Mouse (Mus musculus) heart, embryonic 14.5 days (tissue): Measurements from ENCODE around the gene Uba52. TPM values are rescaled to one million over a fixed set of nuclear protein-coding genes. Genes with fewer than 3 reads are reported as not detected.

ENCODE experiments used
- ATAC-seq: fragments of 200-750 bp; cut with Nextera tagmentation; 2 replicates; pipeline ENCODE4 v1.8.0; 2017; ENCODE audit warnings: low read depth, moderate TSS enrichment; ENCODE audit not compliant: insufficient number of reproducible peaks, insufficient read depth, low FRiP score
- H3K27ac ChIP-seq, 2 experiments: fragments of 200-500 bp in 1 of 2; fragments of 300-500 bp in 1 of 2; sonication (generic) in 1 of 2; replicated peaks in 1 of 2; 2 replicates each; pipeline ENCODE4 v1.5.1; 2012 to 2014; ENCODE audit warnings: low read depth in 2 of 2, low read length in 2 of 2, control low read depth in 1 of 2, mild to moderate bottlenecking in 1 of 2, mixed read lengths in 1 of 2; ENCODE audit not compliant: control insufficient read depth in 1 of 2, insufficient read depth in 1 of 2
- H3K27me3 ChIP-seq: fragments of 300-500 bp; sonication (generic); 2 replicates; pipeline ENCODE4 v1.6.1; 2014; ENCODE audit warnings: mild to moderate bottlenecking, low read length, control low read depth; ENCODE audit not compliant: control insufficient read depth, insufficient read depth
- H3K36me3 ChIP-seq: fragments of 300-500 bp; sonication (generic); 2 replicates; pipeline ENCODE4 v1.6.1; 2014; ENCODE audit warnings: mild to moderate bottlenecking, control low read depth, low read length, mixed read lengths; ENCODE audit not compliant: control insufficient read depth, insufficient read depth
- H3K4me1 ChIP-seq, 2 experiments: fragments of 200-500 bp in 1 of 2; fragments of 300-500 bp in 1 of 2; sonication (generic) in 1 of 2; 2 replicates each; pipeline ENCODE4 v1.6.1; 2012 to 2014; ENCODE audit warnings: low read length in 2 of 2, control low read depth in 1 of 2, mixed read lengths in 1 of 2; ENCODE audit not compliant: control insufficient read depth in 2 of 2, insufficient read depth in 2 of 2
- H3K4me2 ChIP-seq: fragments of 300-500 bp; sonication (generic); 2 replicates; pipeline ENCODE4 v1.6.1; 2014; ENCODE audit warnings: mild to moderate bottlenecking, low read length
- H3K4me3 ChIP-seq, 2 experiments: fragments of 200-500 bp in 1 of 2; fragments of 300-500 bp in 1 of 2; sonication (generic) in 1 of 2; 2 replicates each; pipeline ENCODE4 v1.5.1; 2012 to 2014; ENCODE audit warnings: low read length in 2 of 2, mild to moderate bottlenecking in 2 of 2, control low read depth in 1 of 2, low read depth in 1 of 2, moderate library complexity in 1 of 2; ENCODE audit not compliant: control insufficient read depth in 1 of 2, insufficient read depth in 1 of 2
- H3K9ac ChIP-seq: fragments of 300-500 bp; sonication (generic); 2 replicates; pipeline ENCODE4 v1.6.1; 2014; ENCODE audit warnings: mild to moderate bottlenecking, low read length
- H3K9me3 ChIP-seq: fragments of 300-500 bp; sonication (generic); 2 replicates; pipeline ENCODE4 v1.6.1; 2016; ENCODE audit warnings: low read length, control low read depth; ENCODE audit not compliant: control insufficient read depth
- WGBS: fragments of 180-500 bp; shearing (Covaris S2); extraction: QIAGEN DNeasy Blood & Tissue Kit; methylation state at CpG from one replicate; pipeline ENCODE4 v1.1.7; 2014; 5-methylcytosine and 5-hydroxymethylcytosine counted together
- polyA plus RNA-seq: library from polyadenylated mRNA; unstranded; fragments of >200 nt; fragmentation: Nextera tagmentation; extraction: Ambion mirVana; gene quantifications from 2 replicates; pipeline ENCODE4 v1.2.1, GENCODE M21; 2014

The Uba52 gene
- polyA plus RNA-seq, 1 experiment from 2014 or later = 1,040 TPM

DNA sequence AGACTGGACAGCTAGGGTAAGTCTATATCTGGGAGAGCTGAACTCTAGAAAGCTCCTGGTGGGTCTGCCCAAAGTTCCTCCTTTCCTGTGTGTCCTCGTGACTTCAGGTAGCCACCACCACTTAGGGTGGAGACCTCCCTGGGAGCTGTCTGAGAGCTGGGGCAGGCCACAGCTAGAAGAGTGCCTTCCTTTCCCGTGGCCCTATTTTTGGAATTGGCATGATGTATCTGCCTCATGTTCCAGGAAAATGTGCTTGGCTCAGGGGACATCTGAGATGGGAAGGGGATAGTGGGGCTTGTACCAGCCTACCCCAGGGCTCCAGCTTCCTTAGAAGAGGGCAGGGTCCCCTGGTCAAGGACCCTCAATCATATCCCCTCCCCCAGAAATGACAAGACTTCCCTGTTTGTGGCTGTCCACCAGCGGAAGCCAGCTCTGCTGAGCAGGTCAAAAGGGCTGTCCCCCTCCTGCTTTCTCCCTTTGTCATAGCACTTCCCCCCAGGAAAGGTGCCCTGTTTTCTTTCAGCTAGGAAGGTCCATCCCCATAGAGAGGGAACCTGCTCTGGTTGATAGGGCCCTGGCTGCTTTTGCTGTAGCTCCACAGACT, 41.1 kb upstream of the Uba52 start:
- no peak for ATAC-seq
- WGBS = 35% methylated on average over 3 of the region's 3 CpGs

DNA sequence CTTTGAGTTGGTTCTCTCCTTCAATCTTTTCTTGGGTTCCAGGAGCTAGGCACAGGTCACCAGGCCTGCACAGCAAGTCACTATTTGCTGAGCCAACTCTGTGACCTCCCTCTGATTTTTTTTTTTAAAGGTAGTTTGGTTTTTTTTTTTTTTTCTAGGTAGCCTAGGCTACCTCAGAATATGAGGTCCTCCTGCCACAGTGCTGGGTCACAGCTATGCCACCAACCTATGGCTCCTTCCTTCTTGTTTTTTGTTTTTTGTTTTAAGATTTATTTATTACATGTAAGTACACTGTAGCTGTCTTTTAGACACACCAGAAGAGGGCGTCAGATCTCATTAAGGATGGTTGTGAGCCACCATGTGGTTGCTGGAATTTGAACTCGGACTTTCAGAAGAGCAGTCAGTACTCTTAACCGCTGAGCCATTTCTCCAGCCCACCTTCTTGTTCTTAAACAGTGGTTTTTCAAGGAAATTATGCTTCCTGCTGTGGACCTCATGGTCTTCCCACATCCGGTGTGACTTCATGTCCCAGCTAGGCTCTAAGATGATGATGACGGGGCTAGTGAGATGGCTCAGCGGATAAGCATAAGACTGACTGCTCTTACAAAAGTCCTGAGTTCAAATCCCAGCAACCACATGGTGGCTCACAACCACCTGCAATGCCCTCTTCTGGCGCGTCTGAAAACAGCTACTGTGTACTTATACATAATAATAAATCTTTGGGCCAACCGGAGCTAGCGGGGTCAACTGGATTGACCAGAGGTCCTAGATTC, 39.0 kb upstream of the Uba52 start:
- peaks cover 37 to 44% of the 10 kb centered on the region in 2 experiments for H3K4me1 ChIP-seq
- no peak overlapping the region for H3K4me3 ChIP-seq
- no peaks in the 10 kb centered on the region for H3K27me3 ChIP-seq
- H3K27ac ChIP-seq = no peak overlapping the region
- WGBS = 91% methylated on average over 10 of the region's 10 CpGs
- no peaks in the 10 kb centered on the region for H3K9me3 ChIP-seq
- no peak for ATAC-seq
- H3K9ac ChIP-seq = no peak overlapping the region
- H3K36me3 ChIP-seq = no peaks in the 10 kb centered on the region
- no peak overlapping the region for H3K4me2 ChIP-seq

More for the DNA sequence above, 41.1 kb upstream of the Uba52 start:
- Histone ChIP-seq H3K9ac (peak overlapping the region; percentile 35; the same call in 1 of the 2 replicates), H3K27ac (peak overlapping the region; percentile 32 to 49; a peak in 3 of 4 replicates), H3K4me3 (no peak overlapping the region), H3K4me1 (peaks cover 37 to 44% of the 10 kb centered on the region in 2 experiments), H3K36me3 (no peaks in the 10 kb centered on the region), H3K4me2 (0 out of 2 replicates have a peak overlapping the region, but pooled peaks have one; percentile 22), H3K9me3 (no peaks in the 10 kb centered on the region), H3K27me3 (no peaks in the 10 kb centered on the region)

DNA sequence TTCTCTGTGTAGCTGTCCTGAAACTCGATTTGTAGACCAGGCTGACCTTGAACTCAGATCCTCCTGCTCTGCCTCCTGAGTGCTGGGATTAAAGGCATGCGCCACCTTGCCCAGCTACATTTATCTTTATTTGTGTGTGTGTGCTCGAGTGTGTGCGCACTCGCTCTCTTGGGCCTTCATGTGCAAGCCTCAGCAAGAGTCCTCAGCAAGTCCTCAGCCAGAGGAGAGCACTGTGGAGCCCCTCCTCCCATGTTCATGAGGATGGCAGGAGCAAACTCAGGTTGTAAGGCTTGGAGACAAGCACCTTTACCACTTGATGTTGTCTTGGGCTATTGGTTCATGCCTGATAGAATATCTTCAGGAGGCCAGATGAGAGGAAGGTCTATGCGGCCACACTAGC, 37.2 kb upstream of the Uba52 start:
- Histone ChIP-seq H3K4me1 (peaks cover 23 to 30% of the 10 kb centered on the region in 2 experiments), H3K27ac (0 out of 4 replicates have a peak overlapping the region, but pooled peaks of 1 of the 2 experiments have one; percentile 24)

DNA sequence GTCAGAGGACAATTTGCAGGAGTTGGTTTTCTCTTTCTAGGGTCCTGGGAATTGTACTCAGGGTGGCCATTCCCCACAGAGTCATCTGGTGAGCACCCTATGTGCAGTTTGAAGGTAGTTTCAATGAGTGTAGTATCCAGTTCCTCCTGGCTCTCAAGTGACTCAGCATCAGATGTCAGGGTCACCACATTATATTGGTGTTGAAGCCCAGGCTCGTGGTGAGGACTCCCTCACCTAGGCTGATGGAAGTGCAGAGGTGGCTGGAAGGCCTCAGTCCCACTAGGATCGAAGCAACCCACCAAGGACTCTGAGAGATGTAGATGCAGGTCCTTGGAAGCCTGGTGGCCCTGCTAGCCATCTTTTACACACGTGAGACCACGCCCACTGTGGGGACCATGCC, 35.8 kb upstream of the Uba52 start:
- H3K4me1 ChIP-seq = peaks cover 9 to 21% of the 10 kb centered on the region in 2 experiments
- H3K4me2 ChIP-seq = no peak overlapping the region
- no peak overlapping the region for H3K4me3 ChIP-seq
- no peaks in the 10 kb centered on the region for H3K27me3 ChIP-seq
- no peaks in the 10 kb centered on the region for H3K36me3 ChIP-seq
- ATAC-seq = no peak
- no peaks in the 10 kb centered on the region for H3K9me3 ChIP-seq
- H3K27ac ChIP-seq = no peak overlapping the region
- H3K9ac ChIP-seq = 0 out of 2 replicates have a peak overlapping the region, but pooled peaks have one; percentile 11
- 86% methylated on average over 4 of the region's 4 CpGs for WGBS

More for the DNA sequence above, 37.2 kb upstream of the Uba52 start:
- Histone ChIP-seq H3K9ac (no peak overlapping the region), H3K9me3 (no peaks in the 10 kb centered on the region), H3K4me2 (no peak overlapping the region), H3K27me3 (no peaks in the 10 kb centered on the region), H3K36me3 (no peaks in the 10 kb centered on the region), H3K4me3 (no peak overlapping the region)
- ATAC-seq = no peak
- WGBS = 80% methylated on average over 6 of the region's 6 CpGs

DNA sequence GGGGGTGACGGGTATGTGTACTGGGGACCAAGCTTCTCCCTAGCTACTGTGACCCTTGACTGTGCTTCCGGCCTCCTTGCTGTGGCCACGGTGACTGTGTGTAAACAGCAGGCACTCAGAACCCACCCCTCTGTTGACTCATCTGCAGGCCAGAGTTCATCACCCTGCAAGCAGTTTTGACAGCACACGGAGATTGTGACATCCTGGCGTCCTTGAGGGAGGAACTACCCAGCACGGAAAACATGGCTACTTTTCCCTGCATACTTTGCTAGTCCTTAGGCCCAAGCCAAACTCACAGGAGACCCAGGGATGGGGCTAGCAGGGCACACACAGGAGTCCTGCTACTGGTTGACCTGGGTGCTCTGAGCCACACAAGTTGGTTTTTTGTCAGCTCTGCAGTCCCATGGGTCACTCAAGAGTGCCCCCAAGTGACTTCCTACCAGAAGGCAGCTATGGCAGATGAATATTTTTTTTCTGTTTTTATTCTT, 33.6 kb upstream of the Uba52 start:
- Histone ChIP-seq H3K9ac (no peak overlapping the region), H3K9me3 (no peaks in the 10 kb centered on the region), H3K27ac (peak overlapping the region; percentile 8 to 28; a peak in 2 of 4 replicates), H3K4me1 (peaks cover 16 to 28% of the 10 kb centered on the region in 2 experiments), H3K27me3 (no peaks in the 10 kb centered on the region), H3K4me3 (no peak overlapping the region), H3K4me2 (no peak overlapping the region), H3K36me3 (no peaks in the 10 kb centered on the region)
- WGBS = 52% methylated on average over 6 of the region's 6 CpGs
- ATAC-seq = no peak

DNA sequence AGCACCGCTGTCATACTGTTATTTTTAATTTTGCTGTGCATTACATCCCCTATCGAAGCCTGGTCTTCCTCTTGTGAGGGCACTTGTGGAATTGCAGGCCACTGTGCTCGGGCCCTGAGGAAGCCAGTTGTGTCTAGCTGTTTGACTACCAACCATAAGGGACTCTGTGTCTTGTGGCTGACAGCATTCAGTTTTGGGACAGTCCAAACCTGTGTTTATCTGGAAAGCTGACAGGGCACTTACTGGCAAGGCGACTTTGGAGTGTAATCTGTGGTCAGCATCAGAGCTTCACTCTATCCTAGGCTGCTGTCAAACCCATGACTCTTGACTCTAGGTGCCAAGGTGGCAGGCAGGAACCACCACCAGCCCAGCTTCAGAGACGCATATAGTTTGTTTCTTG, 30.5 kb upstream of the Uba52 start:
- Histone ChIP-seq H3K27me3 (no peaks in the 10 kb centered on the region), H3K4me1 (peaks cover 15 to 29% of the 10 kb centered on the region in 2 experiments), H3K9me3 (no peaks in the 10 kb centered on the region), H3K27ac (0 out of 4 replicates have a peak overlapping the region, but pooled peaks of 1 of the 2 experiments have one; percentile 97), H3K4me3 (peak overlapping the region in 1 of 2 experiments; percentile 83; a peak in 2 of 4 replicates), H3K9ac (peak overlapping the region; percentile 96), H3K4me2 (peak overlapping the region; percentile 98), H3K36me3 (peaks cover 11% of the 10 kb centered on the region)
- WGBS = 62% methylated on average over 5 of the region's 5 CpGs
- no peak for ATAC-seq

DNA sequence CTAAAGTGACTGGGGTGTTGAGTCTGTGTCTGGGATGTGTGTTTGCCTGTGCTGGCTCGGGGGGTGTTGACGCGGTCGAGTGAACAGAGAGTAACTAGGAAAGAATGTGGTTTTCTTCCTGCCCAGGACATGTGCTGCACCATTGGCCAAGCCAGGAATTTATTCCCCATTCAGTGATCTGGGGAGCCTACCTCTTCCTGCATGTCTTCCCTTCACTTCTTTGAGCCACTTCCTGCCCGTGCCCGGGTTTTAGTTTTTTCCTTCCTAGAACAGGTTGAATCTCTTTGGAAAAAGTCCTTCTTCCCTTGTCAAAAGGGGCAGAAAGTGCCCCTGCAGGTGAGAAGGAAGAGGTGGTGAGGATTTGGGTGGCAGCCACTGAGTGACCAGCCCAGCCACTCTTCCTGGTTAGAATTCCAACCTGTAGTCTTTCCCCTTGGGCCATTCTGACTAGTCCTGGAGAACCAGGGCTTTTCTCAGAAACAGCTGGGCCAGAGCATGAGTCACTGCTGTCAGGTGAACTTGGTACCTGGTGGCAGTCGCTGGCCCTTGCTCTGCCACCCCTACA, 30.0 kb upstream of the Uba52 start:
- Histone ChIP-seq H3K4me2 (peak overlapping the region; percentile 98), H3K9me3 (no peaks in the 10 kb centered on the region), H3K27me3 (no peaks in the 10 kb centered on the region), H3K36me3 (peaks cover 16% of the 10 kb centered on the region), H3K4me3 (peak overlapping the region; percentile 83), H3K4me1 (peaks cover 15 to 29% of the 10 kb centered on the region in 2 experiments), H3K27ac (peak overlapping the region; percentile 12 to 97; a peak in 2 of 4 replicates), H3K9ac (peak overlapping the region; percentile 96)
- WGBS = 28% methylated on average over 7 of the region's 7 CpGs
- no peak for ATAC-seq
